Mouse (Mus musculus): ENCODE measurements around the gene Nap1l1. TPM values are rescaled to one million over a fixed set of nuclear protein-coding genes. Genes with fewer than 3 reads are reported as not detected.

The Nap1l1 gene
- polyA plus RNA-seq, 1 experiment from 2014 or later, result 265 TPM

GRCm38 (mm10) chr10:111509103-111509784 lies 36.2 kb downstream of the Nap1l1 start:
- Histone ChIP-seq H3K9me3 (replicated peaks) (no peaks in the 10 kb centered on the region), H3K4me3 (peak overlapping the region; percentile 85), H3K9ac (peak overlapping the region; percentile 51)

GRCm38 (mm10) chr10:111509981-111510380 lies 37.0 kb downstream of the Nap1l1 start:
- 68% methylated on average over 7 of the region's 7 CpGs for WGBS
- H3K9ac ChIP-seq, result no peak overlapping the region
- H3K4me2 ChIP-seq (replicated peaks), result peak overlapping the region; percentile 78; the same call in 1 of the 2 replicates
- H3K36me3 ChIP-seq, result no peaks in the 10 kb centered on the region
- H3K27ac ChIP-seq, result no peak overlapping the region
- no peak overlapping the region for H3K4me3 ChIP-seq
- H3K9me3 ChIP-seq (replicated peaks), result no peaks in the 10 kb centered on the region
- peaks cover 14% of the 10 kb centered on the region for H3K4me1 ChIP-seq
- no peak for ATAC-seq (ENCODE audit: low FRiP score)
- H3K27me3 ChIP-seq, result no peaks in the 10 kb centered on the region

More at GRCm38 (mm10) chr10:111509103-111509784, 36.2 kb downstream of the Nap1l1 start:
- H3K4me1 ChIP-seq, result peaks cover 14% of the 10 kb centered on the region
- WGBS, result 23% methylated on average over 8 of the region's 8 CpGs
- ATAC-seq (ENCODE audit: low FRiP score), result no peak
- no peaks in the 10 kb centered on the region for H3K27me3 ChIP-seq
- H3K27ac ChIP-seq, result peak overlapping the region; percentile 45
- H3K4me2 ChIP-seq (replicated peaks), result peak overlapping the region; percentile 78
- no peaks in the 10 kb centered on the region for H3K36me3 ChIP-seq

GRCm38 (mm10) chr10:111510798-111511197 lies 37.8 kb downstream of the Nap1l1 start:
- Histone ChIP-seq H3K4me3 (no peak overlapping the region), H3K9ac (no peak overlapping the region), H3K27me3 (no peaks in the 10 kb centered on the region), H3K4me2 (replicated peaks) (no peak overlapping the region), H3K36me3 (no peaks in the 10 kb centered on the region), H3K27ac (no peak overlapping the region), H3K9me3 (replicated peaks) (no peaks in the 10 kb centered on the region), H3K4me1 (peaks cover 9% of the 10 kb centered on the region)
- 50% methylated on average over 7 of the region's 7 CpGs for WGBS
- no peak for ATAC-seq (ENCODE audit: low FRiP score)

- H3K27me3 ChIP-seq, result no peaks in the 10 kb centered on the region
- H3K27ac ChIP-seq, result no peak overlapping the region
- WGBS, result 74% methylated on average over 10 of the region's 10 CpGs
- no peak overlapping the region for H3K9ac ChIP-seq
- no peaks in the 10 kb centered on the region for H3K36me3 ChIP-seq
- H3K4me2 ChIP-seq (replicated peaks), result no peak overlapping the region
- H3K4me1 ChIP-seq, result peaks cover 7% of the 10 kb centered on the region
- H3K9me3 ChIP-seq (replicated peaks), result no peaks in the 10 kb centered on the region
- no peak for ATAC-seq (ENCODE audit: low FRiP score)
- H3K4me3 ChIP-seq, result no peak overlapping the region
Measured at GRCm38 (mm10) chr10:111512036-111512568, 39.1 kb downstream of the Nap1l1 start.

- Histone ChIP-seq H3K4me3 (no peak overlapping the region), H3K36me3 (no peaks in the 10 kb centered on the region), H3K9me3 (replicated peaks) (no peaks in the 10 kb centered on the region), H3K4me2 (replicated peaks) (no peak overlapping the region), H3K27me3 (no peaks in the 10 kb centered on the region), H3K9ac (no peak overlapping the region), H3K27ac (no peak overlapping the region), H3K4me1 (peaks cover 3% of the 10 kb centered on the region; the same call in 1 of the 2 replicates)
- ATAC-seq (ENCODE audit: low FRiP score), result no peak
- 94% methylated on average over 5 of the region's 5 CpGs for WGBS
Measured at GRCm38 (mm10) chr10:111514282-111514885, 41.4 kb downstream of the Nap1l1 start.

- no peak overlapping the region for H3K4me3 ChIP-seq
- H3K4me1 ChIP-seq, result peaks cover 9% of the 10 kb centered on the region
- H3K27ac ChIP-seq, result no peak overlapping the region
- H3K9ac ChIP-seq, result no peak overlapping the region
- 86% methylated on average over 17 of the region's 17 CpGs for whole genome bisulfite sequencing
- no peak for ATAC-seq (ENCODE audit: low FRiP score)
- H3K9me3 ChIP-seq (replicated peaks), result no peaks in the 10 kb centered on the region
- H3K36me3 ChIP-seq, result no peaks in the 10 kb centered on the region
- H3K4me2 ChIP-seq (replicated peaks), result no peak overlapping the region
- H3K27me3 ChIP-seq, result no peaks in the 10 kb centered on the region
Measured at GRCm38 (mm10) chr10:111515071-111516010, 42.3 kb downstream of the Nap1l1 start.

- Histone ChIP-seq H3K9me3 (replicated peaks) (no peaks in the 10 kb centered on the region), H3K9ac (no peak overlapping the region), H3K4me2 (replicated peaks) (no peak overlapping the region), H3K27me3 (no peaks in the 10 kb centered on the region), H3K36me3 (no peaks in the 10 kb centered on the region), H3K4me1 (peaks cover 13% of the 10 kb centered on the region), H3K27ac (no peak overlapping the region), H3K4me3 (no peak overlapping the region)
- ATAC-seq (ENCODE audit: low FRiP score), result no peak
- 60% methylated on average over 13 of the region's 13 CpGs for WGBS
Measured at GRCm38 (mm10) chr10:111516172-111516588, 43.2 kb downstream of the Nap1l1 start.

- Histone ChIP-seq H3K36me3 (no peaks in the 10 kb centered on the region), H3K27ac (no peak overlapping the region), H3K9me3 (replicated peaks) (no peaks in the 10 kb centered on the region), H3K4me2 (replicated peaks) (no peak overlapping the region), H3K4me1 (peaks cover 13% of the 10 kb centered on the region), H3K27me3 (no peaks in the 10 kb centered on the region), H3K4me3 (no peak overlapping the region), H3K9ac (no peak overlapping the region)
- 84% methylated on average over 8 of the region's 8 CpGs for WGBS
- no peak for ATAC-seq (ENCODE audit: low FRiP score)
Measured at GRCm38 (mm10) chr10:111516804-111517436, 43.9 kb downstream of the Nap1l1 start.

GRCm38 (mm10) chr10:111518350-111518749 lies 45.3 kb downstream of the Nap1l1 start:
- 79% methylated on average over 4 of the region's 4 CpGs for WGBS
- Histone ChIP-seq H3K9ac (no peak overlapping the region), H3K4me2 (replicated peaks) (no peak overlapping the region), H3K4me3 (no peak overlapping the region), H3K4me1 (peaks cover 13% of the 10 kb centered on the region), H3K36me3 (no peaks in the 10 kb centered on the region), H3K27ac (no peak overlapping the region), H3K9me3 (replicated peaks) (no peaks in the 10 kb centered on the region), H3K27me3 (no peaks in the 10 kb centered on the region)
- no peak for ATAC-seq (ENCODE audit: low FRiP score)

GRCm38 (mm10) chr10:111519620-111520370 lies 46.8 kb downstream of the Nap1l1 start:
- H3K4me1 ChIP-seq, result peaks cover 13% of the 10 kb centered on the region
- H3K36me3 ChIP-seq, result no peaks in the 10 kb centered on the region
- peak overlapping the region; percentile 37; the same call in 1 of the 2 replicates for H3K27ac ChIP-seq
- no peak overlapping the region for H3K9ac ChIP-seq
- ATAC-seq (ENCODE audit: low FRiP score), result peak; percentile 45; the same call in 1 of the 2 replicates
- H3K4me3 ChIP-seq, result peak overlapping the region; percentile 20
- H3K4me2 ChIP-seq (replicated peaks), result peak overlapping the region; percentile 40
- 41% methylated on average over 24 of the region's 24 CpGs for WGBS
- no peaks in the 10 kb centered on the region for H3K27me3 ChIP-seq
- no peaks in the 10 kb centered on the region for H3K9me3 ChIP-seq (replicated peaks)

- Histone ChIP-seq H3K4me3 (no peak overlapping the region), H3K36me3 (no peaks in the 10 kb centered on the region), H3K27me3 (no peaks in the 10 kb centered on the region), H3K9me3 (replicated peaks) (no peaks in the 10 kb centered on the region), H3K27ac (no peak overlapping the region; the same call in 1 of the 2 replicates), H3K4me1 (peaks cover 13% of the 10 kb centered on the region), H3K9ac (no peak overlapping the region), H3K4me2 (replicated peaks) (no peak overlapping the region)
- 67% methylated on average over 3 of the region's 3 CpGs for WGBS
- no peak for ATAC-seq (ENCODE audit: low FRiP score)
Measured at GRCm38 (mm10) chr10:111520621-111521020, 47.6 kb downstream of the Nap1l1 start.
